Mouse (Mus musculus): Measurements from ENCODE around the gene Ica1l.

Gene Ica1l

GRCm38 (mm10) chr1:59959941-59960340, 83.0 kb downstream of the Ica1l start:
- DNase-seq = no peak

GRCm38 (mm10) chr1:59957206-59957605, 85.8 kb downstream of the Ica1l start:
- no peak for DNase-seq

- no peak for DNase-seq
Measured at GRCm38 (mm10) chr1:59947509-59947908, 95.5 kb downstream of the Ica1l start.

- no peak for DNase-seq
Measured at GRCm38 (mm10) chr1:59945969-59946368, 97.0 kb downstream of the Ica1l start.

- no peak for DNase-seq
Measured at GRCm38 (mm10) chr1:59943825-59944224, 99.2 kb downstream of the Ica1l start.

- no peak for DNase-seq
Measured at GRCm38 (mm10) chr1:59942057-59942790, 100.8 kb downstream of the Ica1l start.

- no peak for DNase-seq
Measured at GRCm38 (mm10) chr1:59941063-59941462, 101.9 kb downstream of the Ica1l start.

- DNase-seq = no peak
Measured at GRCm38 (mm10) chr1:59932991-59933390, 110.0 kb downstream of the Ica1l start.
